In the genomic region with DNA sequence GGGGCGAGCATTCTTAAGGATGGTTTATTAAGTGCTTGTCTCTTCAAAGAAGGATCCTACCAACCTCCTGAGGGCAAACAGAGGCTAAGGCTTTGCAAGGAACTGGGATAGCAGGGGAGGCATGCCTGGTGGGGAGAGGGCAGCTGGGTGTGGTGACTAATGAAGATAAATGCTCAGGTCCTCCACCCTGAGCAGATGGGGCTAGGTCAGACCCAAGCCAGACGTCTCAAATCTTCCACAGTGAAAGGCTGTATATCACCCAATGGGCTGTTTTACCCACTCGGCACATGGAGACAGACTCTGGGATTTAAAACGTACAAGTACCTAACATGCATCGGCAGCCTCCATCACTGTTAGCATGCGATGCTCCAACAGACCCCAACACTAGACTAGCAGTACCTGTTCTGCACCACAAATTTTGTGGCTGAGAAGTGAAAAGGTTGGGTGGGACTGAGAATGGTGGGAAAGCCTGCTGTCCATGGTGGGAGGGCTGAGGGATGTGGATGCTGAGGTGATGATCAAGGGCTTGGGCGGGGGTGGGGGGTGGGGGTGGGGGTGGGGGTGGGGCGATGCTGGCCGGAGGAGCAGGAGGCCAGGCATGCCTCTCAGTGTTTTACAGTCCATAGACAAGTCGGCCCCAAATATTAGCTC, we compare ENCODE assay signal across 27 mouse cellular contexts.
A peak's percentile ranks its signal among the peaks of the same experiment; 100 is the strongest.
DNase-seq lines count a peak whose midpoint lies in the region; ATAC-seq lines count a peak whose summit lies in the region.
"Had no signal": no experiment of that assay in that cellular context is flagged by ENCODE, and none has a peak within 500 bp of the region (broad histone marks: within the 10 kb centered on the region; RNA-seq: fewer than 3 reads in every experiment).

No protein-coding gene starts in this region.

- no peaks in the 10 kb centered on the region for H3K9me3 ChIP-seq in heart, embryonic 10.5 days
- H3K9me3 ChIP-seq in kidney, embryonic 16.5 days (ENCODE audit: low read length): no peaks in the 10 kb centered on the region
- H3K9me3 ChIP-seq in neural tube, embryonic 13.5 days: no peaks in the 10 kb centered on the region
- H3K9me3 ChIP-seq: forebrain, embryonic 15.5 days; hindbrain, embryonic 13.5 days; limb, embryonic 13.5 days; lung, embryonic 15.5 days; midbrain, embryonic 12.5 days had no signal

- 66% methylated on average over 10 of the region's 10 CpGs for WGBS in heart, embryonic 10.5 days
- WGBS in kidney, embryonic 16.5 days: 27% methylated on average over 10 of the region's 10 CpGs
- WGBS in neural tube, embryonic 13.5 days: 38% methylated on average over 9 of the region's 10 CpGs

- H3K36me3 ChIP-seq in heart, embryonic 10.5 days: no peaks in the 10 kb centered on the region
- no peaks in the 10 kb centered on the region for H3K36me3 ChIP-seq in kidney, embryonic 16.5 days (ENCODE audit: insufficient read depth, low read length)
- H3K36me3 ChIP-seq in neural tube, embryonic 13.5 days: no peaks in the 10 kb centered on the region
- H3K36me3 ChIP-seq: forebrain, embryonic 15.5 days; G1E; hindbrain, embryonic 13.5 days; limb, embryonic 13.5 days; lung, embryonic 15.5 days; midbrain, embryonic 12.5 days had no signal

- H3K4me1 ChIP-seq in heart, embryonic 10.5 days: peaks cover 46% of the 10 kb centered on the region
- H3K4me1 ChIP-seq in kidney, embryonic 16.5 days (ENCODE audit: insufficient read depth, low read length): peaks cover 8% of the 10 kb centered on the region; the same call in 1 of the 2 replicates
- H3K4me1 ChIP-seq in neural tube, embryonic 13.5 days (replicated peaks): peaks cover 57% of the 10 kb centered on the region
- H3K4me1 ChIP-seq: lung, embryonic 15.5 days had no signal

- no peak overlapping the region for H3K4me2 ChIP-seq in kidney, embryonic 16.5 days (replicated peaks; ENCODE audit: low read depth, low read length)
- H3K4me2 ChIP-seq in neural tube, embryonic 13.5 days: no peak overlapping the region
- H3K4me2 ChIP-seq: forebrain, embryonic 15.5 days; hindbrain, embryonic 13.5 days; limb, embryonic 13.5 days; liver, embryonic 11.5 days; lung, embryonic 15.5 days; midbrain, embryonic 12.5 days had no signal

- H3K9ac ChIP-seq in kidney, embryonic 16.5 days (replicated peaks; ENCODE audit: low read length): no peak overlapping the region
- no peak overlapping the region; the same call in 1 of the 2 replicates for H3K9ac ChIP-seq in neural tube, embryonic 13.5 days
- H3K9ac ChIP-seq: forebrain, embryonic 15.5 days; hindbrain, embryonic 13.5 days; limb, embryonic 13.5 days; lung, embryonic 15.5 days; midbrain, embryonic 12.5 days had no signal

- DNase-seq in heart, embryonic 10.5 days (ENCODE audit: low spot score): no peak
- DNase-seq in heart, postnatal 10 days: no peak
- no peak for DNase-seq in kidney, postnatal 25 days
- DNase-seq in embryo, embryonic 10.5 days (ENCODE audit: low spot score): peak; percentile 50
- DNase-seq in retina, embryonic 14.5 days (ENCODE audit: low spot score): no peak
- DNase-seq: adrenal gland, postnatal 14 days; cerebellum, adult 11 months; cerebellum, adult 9-10 months; gastrocnemius, adult 2 months; gastrocnemius, postnatal 36 days; kidney, adult 11 months; kidney, postnatal 10 days; right cerebral cortex, postnatal 4 days; thymus, adult 2 months; thymus, postnatal 36 days had no signal

- intact Hi-C loops in heart, postnatal 10 days (cut with DNase I): no loop called here

- H3K27me3 ChIP-seq in heart, embryonic 10.5 days (ENCODE audit: insufficient read depth, poor library complexity, severe bottlenecking): peaks cover 40% of the 10 kb centered on the region
- H3K27me3 ChIP-seq in kidney, embryonic 16.5 days (ENCODE audit: insufficient read depth, low read length): no peaks in the 10 kb centered on the region
- H3K27me3 ChIP-seq in neural tube, embryonic 13.5 days: no peaks in the 10 kb centered on the region
- H3K27me3 ChIP-seq: forebrain, embryonic 15.5 days; hindbrain, embryonic 13.5 days; limb, embryonic 13.5 days; lung, embryonic 15.5 days; midbrain, embryonic 12.5 days had no signal

- peak overlapping the region; percentile 53; the same call in 1 of the 2 replicates for H3K27ac ChIP-seq in heart, embryonic 10.5 days
- H3K27ac ChIP-seq in kidney, embryonic 16.5 days (ENCODE audit: low read length): no peak overlapping the region
- H3K27ac ChIP-seq in neural tube, embryonic 13.5 days (replicated peaks): peak overlapping the region; percentile 38
- H3K27ac ChIP-seq: forebrain, embryonic 15.5 days; gastrocnemius, adult 2 months; hindbrain, embryonic 13.5 days; layer of hippocampus, adult 2 months; limb, embryonic 13.5 days; lung, embryonic 15.5 days; midbrain, embryonic 12.5 days had no signal

- 0 out of 2 replicates have a peak, but pooled peaks have one; percentile 52 for ATAC-seq in kidney, embryonic 16.5 days (ENCODE audit: low FRiP score, low TSS enrichment)
- peak; percentile 52; the same call in 1 of the 2 replicates for ATAC-seq in neural tube, embryonic 13.5 days (ENCODE audit: low read depth)
- ATAC-seq: forebrain, embryonic 15.5 days; inflammation-experienced regulatory T-cells, adult 6 months had no signal

- no peak overlapping the region for H3K4me3 ChIP-seq in heart, embryonic 10.5 days
- no peak overlapping the region for H3K4me3 ChIP-seq in kidney, embryonic 16.5 days (ENCODE audit: low read length)
- no peak overlapping the region for H3K4me3 ChIP-seq in neural tube, embryonic 13.5 days
- H3K4me3 ChIP-seq: forebrain, embryonic 15.5 days; gastrocnemius, adult 2 months; hindbrain, embryonic 13.5 days; layer of hippocampus, adult 2 months; limb, embryonic 13.5 days; lung, embryonic 15.5 days; midbrain, embryonic 12.5 days; myocyte had no signal
